Mouse (Mus musculus): Measurements from ENCODE around the gene Olfr592.
"Not testable (repeated sequence)": the region's sequence is repeated elsewhere in the genome, so short reads cannot be mapped to it uniquely, and the experiment has no call there.

The Olfr592 gene

GRCm38 (mm10) chr7:103184503-103184902, at the start of gene Olfr592:
Olfr592 (plus strand) TSS chr7:103184803.
- DNase-seq (ENCODE audit: low read depth): not testable (repeated sequence)

GRCm38 (mm10) chr7:103140579-103140978, 44.0 kb upstream of the Olfr592 start, which contains the start of gene Olfr588-ps1:
Olfr588-ps1 (plus strand) TSS chr7:103140879.
- DNase-seq (ENCODE audit: low read depth): no peak

DNA sequence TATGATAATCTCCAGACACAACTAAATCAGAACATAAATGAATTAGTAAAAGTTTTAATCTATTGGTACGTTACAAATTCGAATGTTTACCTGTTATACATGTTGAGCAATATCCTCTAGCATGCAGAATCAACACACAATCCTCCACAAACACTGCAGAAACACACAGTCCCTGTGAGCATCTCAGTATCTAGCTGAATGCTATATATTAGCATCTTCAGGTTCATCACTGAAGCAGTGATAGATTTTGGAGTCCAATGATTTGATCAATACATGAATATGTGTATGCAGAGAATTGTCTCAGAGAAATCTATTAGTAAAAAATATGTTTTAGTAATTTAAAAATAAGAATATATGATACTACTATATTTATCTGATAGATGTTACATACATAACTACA, 28.3 kb upstream of the Olfr592 start, which contains the start of gene Olfr589:
Gene Olfr589 (minus strand): TSS at position 101 of the 400 bp plus-strand sequence.
- DNase-seq (ENCODE audit: low read depth): no peak

- DNase-seq (ENCODE audit: low read depth): no peak
Measured at GRCm38 (mm10) chr7:103169697-103170096, 14.9 kb upstream of the Olfr592 start.

DNA sequence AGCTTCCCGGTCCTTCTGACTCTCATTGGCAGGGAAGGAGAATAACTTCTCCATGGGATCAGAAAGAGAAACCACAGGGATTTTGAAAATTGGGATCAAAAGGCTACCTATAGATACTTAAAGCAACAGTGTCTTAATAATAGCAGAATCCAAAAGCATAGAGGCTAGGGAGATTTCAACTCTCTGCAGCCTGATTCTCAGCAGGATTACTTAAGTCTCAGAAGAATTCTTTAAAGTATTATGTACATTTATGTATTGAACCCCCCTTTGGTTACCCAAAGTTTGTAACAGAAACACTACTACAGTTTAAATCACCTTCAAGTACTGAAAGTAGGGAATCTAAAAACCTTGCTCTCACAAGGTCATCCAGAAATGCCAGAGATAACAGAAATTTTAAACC, 6.4 kb upstream of the Olfr592 start, which contains the start of gene Olfr591:
Gene Olfr591 (minus strand): TSS at position 101 of the 400 bp plus-strand sequence.
- DNase-seq (ENCODE audit: low read depth): no peak

DNA sequence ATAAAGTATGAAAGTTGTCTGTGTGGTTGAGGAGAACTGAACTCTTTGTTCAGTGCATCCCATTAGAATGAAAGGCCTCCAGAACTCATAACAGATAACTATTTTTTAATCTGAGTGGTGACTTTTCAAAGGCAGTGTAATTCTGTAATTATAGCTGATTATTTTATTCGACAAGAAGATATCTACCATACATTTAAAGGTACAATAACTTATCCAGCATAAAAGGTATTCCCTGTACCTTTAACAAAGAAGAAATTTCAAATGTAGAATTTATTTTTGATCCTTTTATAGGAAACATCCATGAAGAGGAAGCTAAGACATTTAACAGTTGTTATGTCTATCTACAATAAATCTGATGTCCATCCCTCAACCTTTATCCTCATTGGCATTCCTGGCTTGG, 27.0 kb downstream of the Olfr592 start, which contains the start of gene Olfr593:
Gene Olfr593 (plus strand): TSS at position 301 of the 400 bp plus-strand sequence.
- DNase-seq (ENCODE audit: low read depth): no peak

GRCm38 (mm10) chr7:103212050-103212449, 27.4 kb downstream of the Olfr592 start:
- not testable (repeated sequence) for DNase-seq (ENCODE audit: low read depth)

DNA sequence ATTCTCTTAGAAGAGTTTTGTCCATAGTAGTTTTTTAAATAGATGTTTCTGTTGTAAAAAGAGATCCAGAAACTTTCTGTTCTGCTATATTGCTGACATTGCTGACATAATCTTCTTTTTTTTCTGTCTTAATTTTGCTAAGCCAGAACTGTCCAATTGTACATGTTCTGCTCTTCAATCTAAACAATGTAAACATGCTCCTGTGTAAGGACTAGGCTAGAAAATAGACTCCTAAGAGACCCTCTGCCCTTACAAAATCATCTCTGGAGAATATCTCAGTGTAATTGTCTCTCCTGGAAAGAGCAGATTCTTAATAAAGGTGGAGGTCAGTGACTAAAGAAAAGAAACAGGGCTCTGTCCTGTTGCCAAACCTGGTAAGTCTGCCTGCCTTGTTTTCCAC, 32.1 kb downstream of the Olfr592 start, which contains the start of gene Olfr594:
Gene Olfr594 (plus strand): TSS at position 301 of the 400 bp plus-strand sequence.
- no peak for DNase-seq (ENCODE audit: low read depth)

Measured in NIH3T3 (cell line).